Mouse (Mus musculus) lung, postnatal 0 days (tissue): Measurements from ENCODE around the gene Cerk.

Source experiments
- CTCF ChIP-seq: IDR thresholded peaks from 2 replicates; pipeline ENCODE4 v1.5.1; 2016; ENCODE audit warnings: antibody characterized with exemption, mild to moderate bottlenecking
- EP300 ChIP-seq: IDR thresholded peaks from 2 replicates; pipeline ENCODE4 v1.6.1; 2016; ENCODE audit warnings: antibody characterized with exemption, mild to moderate bottlenecking, control low read depth

GRCm38 (mm10) chr15:86168941-86169816 is 16.8 kb downstream of the Cerk start:
- TF ChIP-seq CTCF, result no peak
- no peak for TF ChIP-seq EP300
